Mouse (Mus musculus) ES-E14 (cell line): ENCODE measurements around the gene Ptprh. TPM values are rescaled to one million over a fixed set of nuclear protein-coding genes. Genes with fewer than 3 reads are reported as not detected.

ENCODE experiments used
- DNase-seq: peaks from one replicate; pipeline ENCODE4 v3.0.0-alpha.2; 2013; ENCODE audit warnings: low read depth, low spot score
- H3K27ac ChIP-seq: 2 replicates; pipeline ENCODE4 v1.5.1; 2012; ENCODE audit warnings: low read depth, mild to moderate bottlenecking, low read length, moderate library complexity, mixed read lengths; ENCODE audit not compliant: poor library complexity, insufficient read depth, severe bottlenecking
- H3K36me3 ChIP-seq: 2 replicates; pipeline ENCODE4 v1.6.1; 2012; ENCODE audit warnings: mild to moderate bottlenecking, low read length, moderate library complexity, mixed read lengths; ENCODE audit not compliant: control insufficient read depth, poor library complexity, insufficient read depth, severe bottlenecking
- H3K4me1 ChIP-seq, 2 experiments: fragments of 150-350 bp in 1 of 2; sonication (generic) in 1 of 2; 2 replicates each; pipeline ENCODE4 v1.6.1; 2012; ENCODE audit warnings: low read length in 2 of 2, mild to moderate bottlenecking in 1 of 2, mixed read lengths in 1 of 2; ENCODE audit not compliant: control insufficient read depth in 2 of 2, insufficient read depth in 2 of 2, poor library complexity in 1 of 2
- H3K4me3 ChIP-seq, 2 experiments: fragments of 150-350 bp in 1 of 2; sonication (generic) in 1 of 2; 2 replicates each; pipeline ENCODE4 v1.5.1; 2012; ENCODE audit warnings: low read length in 2 of 2, low read depth in 1 of 2, mild to moderate bottlenecking in 1 of 2, mixed read lengths in 1 of 2; ENCODE audit not compliant: insufficient read depth in 1 of 2, poor library complexity in 1 of 2, severe bottlenecking in 1 of 2
- H3K9ac ChIP-seq: 2 replicates; pipeline ENCODE4 v1.6.1; 2012; ENCODE audit warnings: low read depth, mild to moderate bottlenecking, low read length, mixed read lengths; ENCODE audit not compliant: poor library complexity, insufficient read depth, severe bottlenecking
- H3K9me3 ChIP-seq: fragments of 150-350 bp; sonication (generic); 2 replicates; pipeline ENCODE4 v1.6.1; 2012; ENCODE audit warnings: low read depth, mild to moderate bottlenecking, low read length; ENCODE audit not compliant: control insufficient read depth, insufficient read depth
- CHD2 ChIP-seq: IDR thresholded peaks from 2 replicates; pipeline ENCODE4 v1.6.1; 2014; ENCODE audit warnings: mild to moderate bottlenecking, low read depth, low read length, inconsistent platforms
- HCFC1 ChIP-seq: IDR thresholded peaks from 2 replicates; pipeline ENCODE4 v1.6.1; 2012; ENCODE audit warnings: low read length, inconsistent platforms, borderline replicate concordance; ENCODE audit not compliant: insufficient read depth
- MAFK ChIP-seq: IDR thresholded peaks from 2 replicates; pipeline ENCODE4 v1.6.1; 2014; ENCODE audit warnings: mild to moderate bottlenecking, low read depth, low read length, inconsistent platforms; ENCODE audit not compliant: insufficient read depth
- ZC3H11A ChIP-seq: IDR thresholded peaks from 2 replicates; pipeline ENCODE4 v1.6.1; 2012; ENCODE audit warnings: low read depth, mild to moderate bottlenecking, inconsistent platforms, low read length, borderline replicate concordance
- ZNF384 ChIP-seq: IDR thresholded peaks from 2 replicates; pipeline ENCODE4 v1.6.1; 2012; ENCODE audit warnings: low read depth, low read length, inconsistent platforms
- in situ Hi-C, 2 experiments: fragments of 600-800 bp; cut with MboI; formaldehyde crosslinking; loops; one replicate each; pipeline ENCODE4 v1.15.1; 2025; ENCODE audit warnings: low sequenced_read_pairs in 2 of 2, inconsistent platforms in 1 of 2; ENCODE audit not compliant: unreplicated experiment in 2 of 2
- total RNA-seq: library from RNA; depleted of rRNA; stranded (reverse); fragments of 300-350 nt; gene quantifications from 2 replicates; pipeline ENCODE4 v1.2.3, GENCODE M21; 2012; rRNA removed

Gene Ptprh
- total RNA-seq, 1 experiment = 0.18 TPM

DNA sequence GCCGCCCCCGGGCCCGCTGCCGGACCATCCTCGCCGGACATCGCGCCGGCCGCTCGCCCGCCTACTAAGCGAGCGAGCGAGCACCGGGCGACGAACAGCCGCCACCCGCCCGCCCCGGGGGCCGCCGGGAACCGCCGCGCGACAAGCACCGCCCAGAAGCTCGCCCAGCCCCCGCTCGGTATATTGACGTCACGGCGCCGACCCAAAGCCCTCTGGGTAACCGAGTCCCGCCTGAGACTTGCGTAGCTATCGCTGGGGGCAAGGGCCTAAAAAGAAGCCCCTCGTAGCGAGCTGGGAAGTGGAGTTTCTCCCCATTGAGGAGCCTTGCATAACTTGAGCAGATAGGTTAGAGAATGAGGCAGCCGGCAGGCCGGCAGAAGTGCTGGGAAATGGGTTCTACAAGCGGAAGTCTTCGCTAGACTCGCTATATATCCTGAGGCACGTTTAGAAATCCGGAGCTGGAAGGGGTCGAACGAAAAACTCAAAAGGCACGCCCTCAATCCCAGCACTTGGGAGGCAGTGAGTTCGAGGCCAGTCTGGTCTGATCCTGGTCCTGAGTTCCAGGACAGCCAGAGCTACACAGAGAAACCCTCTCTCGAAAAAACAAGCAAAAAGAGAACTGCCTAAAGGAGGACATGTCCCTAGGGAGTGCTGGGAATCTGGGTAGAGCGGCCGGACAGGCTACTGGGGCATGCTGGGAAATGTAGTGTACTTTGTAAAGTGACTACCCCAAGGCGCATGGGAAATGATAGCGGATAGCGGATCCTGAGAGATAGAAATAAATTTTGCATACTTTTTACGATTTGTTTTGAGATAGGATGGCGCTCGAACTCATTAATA, 102.1 kb downstream of the Ptprh start, which contains the start of gene Ppp1r12c:
Gene Ppp1r12c (minus strand): TSS at position 123 of the 840 bp plus-strand sequence.
- TF ChIP-seq ZNF384 (no peak), HCFC1 (peak; percentile 92), MAFK (no peak), ZC3H11A (peak; percentile 69), CHD2 (no peak)
- DNase-seq = peak; percentile 82
- peaks cover under 1% of the 10 kb centered on the region; the same call in 1 of the 2 replicates for H3K36me3 ChIP-seq
- in situ Hi-C loops = no loop called here
- peak within 1 kb of the TSS; percentile 92 for H3K4me3 ChIP-seq
- peak within 1 kb of the TSS; percentile 88 for H3K9ac ChIP-seq
- no peaks in the 10 kb centered on the region for H3K9me3 ChIP-seq
- H3K27ac ChIP-seq = peak within 1 kb of the TSS; percentile 56; the same call in 1 of the 2 replicates
- H3K4me1 ChIP-seq = no peaks in the 10 kb centered on the region; a peak in 1 of 4 replicates

DNA sequence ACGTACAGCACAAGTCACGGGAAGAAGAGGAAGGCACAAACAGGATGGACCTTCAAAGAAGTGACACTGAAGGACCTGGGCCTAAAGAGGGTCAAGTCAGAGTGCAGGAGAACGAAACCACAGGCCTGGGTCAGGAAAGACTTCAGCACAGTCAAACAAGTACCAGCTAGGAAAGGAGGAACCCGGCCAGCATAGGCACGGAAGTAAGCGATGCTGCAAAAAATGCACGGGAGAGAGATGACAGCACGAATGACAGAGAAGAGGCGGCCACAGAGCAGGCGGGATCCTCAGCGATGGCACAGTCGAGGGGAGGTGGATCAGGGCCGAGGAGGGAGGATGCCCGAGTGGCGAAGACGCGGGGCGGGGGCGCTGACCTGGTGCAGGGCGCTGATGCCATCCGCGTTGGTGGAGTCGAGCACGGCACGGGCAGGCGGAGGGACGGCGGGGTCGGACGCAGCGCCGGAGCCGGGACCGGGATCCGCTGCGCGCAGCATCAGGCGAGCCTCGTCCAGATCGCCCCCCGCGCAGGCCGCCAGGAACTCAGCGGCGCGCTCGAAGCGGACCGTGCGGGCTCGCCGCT, 102.9 kb downstream of the Ptprh start:
- TF ChIP-seq CHD2 = no peak
- TF ChIP-seq MAFK = no peak
- TF ChIP-seq ZNF384 = no peak
- TF ChIP-seq ZC3H11A = no peak
- no peak for TF ChIP-seq HCFC1
- no peaks in the 10 kb centered on the region; a peak in 1 of 4 replicates for H3K4me1 ChIP-seq
- H3K36me3 ChIP-seq = peaks cover 6% of the 10 kb centered on the region
- no peak overlapping the region for H3K27ac ChIP-seq
- peak overlapping the region; percentile 92 for H3K4me3 ChIP-seq
- H3K9ac ChIP-seq = peak overlapping the region; percentile 88
- no peaks in the 10 kb centered on the region for H3K9me3 ChIP-seq
- no peak for DNase-seq
- in situ Hi-C loops = no loop called here

DNA sequence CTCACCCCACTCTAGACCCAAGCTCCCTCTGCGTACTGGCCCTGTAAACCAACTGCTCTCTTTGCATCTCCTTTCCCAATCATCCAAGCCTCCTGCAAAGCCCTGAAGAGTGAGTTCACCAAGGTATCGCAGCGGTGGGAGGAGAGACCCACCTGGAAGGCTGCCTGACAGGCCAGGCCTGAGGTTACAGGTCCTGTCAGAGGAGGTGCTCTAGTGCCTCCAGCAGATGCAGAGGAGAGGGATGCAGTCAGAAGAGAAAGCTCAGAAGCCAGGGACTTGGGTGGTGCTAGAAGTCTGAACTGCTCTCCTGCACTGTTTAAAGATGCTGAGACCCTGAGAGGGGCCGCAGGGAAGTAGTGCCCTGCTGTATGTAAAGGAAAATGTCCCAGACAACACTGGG, 104.8 kb downstream of the Ptprh start:
- Histone ChIP-seq H3K4me3 (no peak overlapping the region), H3K4me1 (no peaks in the 10 kb centered on the region; a peak in 1 of 4 replicates), H3K27ac (no peak overlapping the region), H3K36me3 (peaks cover 6% of the 10 kb centered on the region), H3K9ac (no peak overlapping the region), H3K9me3 (no peaks in the 10 kb centered on the region)
- TF ChIP-seq HCFC1 (no peak), MAFK (no peak), CHD2 (no peak), ZNF384 (no peak), ZC3H11A (no peak)
- in situ Hi-C loops = no loop called here
- no peak for DNase-seq

Other genes starting within 250 kb of the Ptprh start
- gene Gp6, start 206.3 kb downstream of the Ptprh start, total RNA-seq = not detected in 2 replicates
- 25.3 and 27.0 TPM in 2 replicates for gene Rdh13, start 158.4 kb downstream of the Ptprh start, total RNA-seq
- gene Eps8l1, start 143.4 kb downstream of the Ptprh start, total RNA-seq = 0.18 and 0.42 TPM in 2 replicates
- gene Ppp1r12c, start 102.4 kb downstream of the Ptprh start, total RNA-seq = 83.2 and 126 TPM in 2 replicates
- gene Tnnt1, start 87.7 kb downstream of the Ptprh start, total RNA-seq = 6.3 and 8.4 TPM in 2 replicates
- gene Tnni3, start 79.8 kb downstream of the Ptprh start, total RNA-seq = 7.8 and 17.9 TPM in 2 replicates
- gene Dnaaf3, start 71.6 kb downstream of the Ptprh start, total RNA-seq = 3.1 and 6.3 TPM in 2 replicates
- 3.0 and 8.7 TPM in 2 replicates for gene Syt5, start 56.5 kb downstream of the Ptprh start, total RNA-seq
- gene Tmem86b, start 27.4 kb upstream of the Ptprh start, total RNA-seq = 8.1 and 8.6 TPM in 2 replicates
- gene Ppp6r1, start 55.0 kb upstream of the Ptprh start, total RNA-seq = 55.4 and 62.9 TPM in 2 replicates
- gene Hspbp1, start 81.0 kb upstream of the Ptprh start, total RNA-seq = 56.6 and 61.2 TPM in 2 replicates
- gene Brsk1, start 86.6 kb upstream of the Ptprh start, total RNA-seq = 20.7 and 26.2 TPM in 2 replicates
- 0.53 and 0.94 TPM in 2 replicates for gene Tmem150b, start 121.2 kb upstream of the Ptprh start, total RNA-seq
- gene Kmt5c, start 136.1 kb upstream of the Ptprh start, total RNA-seq = 68.4 and 121 TPM in 2 replicates
- gene Cox6b2, start 149.1 kb upstream of the Ptprh start, total RNA-seq = 46.4 and 130 TPM in 2 replicates
- 0.11 TPM in 1 of 2 replicates, not detected in the other for gene Fam71e2, start 167.3 kb upstream of the Ptprh start, total RNA-seq
- gene Il11, start 178.8 kb upstream of the Ptprh start, total RNA-seq = 1.2 and 2.1 TPM in 2 replicates
- not detected in 2 replicates for gene Tmem190, start 178.9 kb upstream of the Ptprh start, total RNA-seq
- gene Tmem238, start 185.6 kb upstream of the Ptprh start, total RNA-seq = 13.0 and 27.7 TPM in 2 replicates
- 1,352 and 1,377 TPM in 2 replicates for gene Rpl28, start 188.8 kb upstream of the Ptprh start, total RNA-seq
- gene Ube2s, start 208.5 kb upstream of the Ptprh start, total RNA-seq = 461 and 499 TPM in 2 replicates
- gene Shisa7, start 240.7 kb upstream of the Ptprh start, total RNA-seq = 6.9 and 8.4 TPM in 2 replicates